Mouse (Mus musculus) erythroblast, embryonic 14.5 days (primary cell): ENCODE results near the gene Hoxb9.

Experiments
- GATA1 ChIP-seq: IDR thresholded peaks from 2 replicates; pipeline ENCODE4 v1.6.1; 2012; ENCODE audit warnings: low read length, inconsistent platforms, mixed read lengths
- TAL1 ChIP-seq: IDR thresholded peaks from 3 replicates; pipeline ENCODE4 v1.6.1; 2012; ENCODE audit warnings: low read length, inconsistent platforms, mixed read lengths

DNA sequence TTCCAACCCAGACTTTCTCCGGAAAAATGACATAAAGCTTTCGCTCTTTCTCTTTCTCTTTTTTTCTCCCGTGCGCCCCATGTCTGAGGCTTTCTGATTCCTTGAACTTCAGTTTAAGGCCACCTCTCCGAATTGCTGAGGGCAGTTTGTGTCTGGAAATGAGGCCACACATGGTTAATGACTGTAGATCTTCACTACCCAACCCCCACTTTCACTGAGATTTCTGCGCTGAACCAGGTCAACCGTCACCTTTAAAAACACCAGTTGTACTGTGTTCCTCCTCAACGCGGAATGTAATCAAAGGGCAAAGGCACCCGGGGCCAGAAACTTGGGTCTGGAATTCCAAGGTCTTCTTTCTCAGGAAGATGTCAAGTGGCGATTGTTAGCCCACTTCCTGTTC lies 17.0 kb upstream of the Hoxb9 start:
- TF ChIP-seq TAL1 (no peak), GATA1 (no peak)
